Mouse (Mus musculus): ENCODE data around the gene Fgfr2.

DNA sequence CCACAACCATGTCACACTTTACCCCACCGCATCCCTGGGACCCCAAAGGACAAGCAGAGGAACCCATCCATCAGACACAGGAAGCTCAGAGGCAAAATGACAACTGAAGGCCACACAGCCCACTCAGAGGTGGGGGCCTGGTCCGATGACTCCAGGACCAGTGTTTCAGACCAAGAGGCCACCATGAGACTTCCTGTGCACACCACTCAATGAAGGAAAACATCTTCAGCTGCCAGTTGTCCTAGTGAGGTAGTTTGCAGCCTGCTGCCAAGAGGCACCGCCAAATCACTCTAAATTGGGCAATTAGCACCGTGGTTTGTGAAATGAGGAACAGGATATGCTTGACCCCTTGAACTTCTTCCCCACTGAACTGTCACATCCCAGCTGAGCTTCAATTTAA lies 764.4 kb downstream of the Fgfr2 start:
- TF ChIP-seq CTCF (IDR thresholded peaks at IDR 0.05; ENCODE audit: borderline replicate concordance, extremely low read depth, insufficient read depth, insufficient read length) (no peak), POLR2A (IDR thresholded peaks at IDR 0.05; ENCODE audit: borderline replicate concordance, extremely low read depth, insufficient read depth, insufficient read length, poor library complexity, severe bottlenecking) (no peak)

Measured in brain, embryonic 14.5 days (tissue).